Mouse (Mus musculus) midbrain, postnatal 0 days (tissue): Measurements from ENCODE around the gene Naa38. TPM values are rescaled to one million over a fixed set of nuclear protein-coding genes. Genes with fewer than 3 reads are reported as not detected.

ENCODE experiments used
- ATAC-seq: fragments of 200-750 bp; cut with Nextera tagmentation; 2 replicates; pipeline ENCODE4 v1.8.0; 2017; ENCODE audit warnings: moderate number of reproducible peaks, mild to moderate bottlenecking, moderate TSS enrichment, moderate library complexity; ENCODE audit not compliant: low FRiP score
- DNase-seq: peaks from one replicate; pipeline ENCODE4 v3.0.0-alpha.2; 2015; ENCODE audit warnings: low spot score
- H3K27ac ChIP-seq: fragments of 300-500 bp; sonication (generic); 2 replicates; pipeline ENCODE4 v1.5.1; 2014; ENCODE audit warnings: low read depth, mild to moderate bottlenecking, low read length, mixed read lengths
- H3K27me3 ChIP-seq: fragments of 300-500 bp; sonication (generic); 2 replicates; pipeline ENCODE4 v1.6.1; 2014; ENCODE audit warnings: low read length, control low read depth, mixed read lengths; ENCODE audit not compliant: insufficient read depth
- H3K36me3 ChIP-seq: fragments of 300-500 bp; sonication (generic); 2 replicates; pipeline ENCODE4 v1.6.1; 2014; ENCODE audit warnings: low read length, control low read depth, mixed read lengths; ENCODE audit not compliant: insufficient read depth
- H3K4me1 ChIP-seq: fragments of 300-500 bp; sonication (generic); 2 replicates; pipeline ENCODE4 v1.6.1; 2014; ENCODE audit warnings: mild to moderate bottlenecking, control low read depth, antibody characterized with exemption, low read length, mixed read lengths; ENCODE audit not compliant: insufficient read depth
- H3K4me2 ChIP-seq: fragments of 300-500 bp; sonication (generic); 2 replicates; pipeline ENCODE4 v1.6.1; 2014; ENCODE audit warnings: low read depth, mild to moderate bottlenecking, low read length, mixed read lengths; ENCODE audit not compliant: poor library complexity, severe bottlenecking
- H3K4me3 ChIP-seq: fragments of 300-500 bp; sonication (generic); 2 replicates; pipeline ENCODE4 v1.5.1; 2014; ENCODE audit warnings: low read depth, mild to moderate bottlenecking, low read length, moderate library complexity
- H3K9ac ChIP-seq: fragments of 300-500 bp; sonication (generic); replicated peaks from 2 replicates; pipeline ENCODE4 v1.6.1; 2014; ENCODE audit warnings: mild to moderate bottlenecking, low read length, moderate library complexity, mixed read lengths; ENCODE audit not compliant: poor library complexity, severe bottlenecking
- H3K9me3 ChIP-seq: fragments of 300-500 bp; sonication (generic); 2 replicates; pipeline ENCODE4 v1.6.1; 2016; ENCODE audit warnings: low read length, control low read depth
- CTCF ChIP-seq: IDR thresholded peaks from 2 replicates; pipeline ENCODE4 v1.5.1; 2016; ENCODE audit warnings: antibody characterized with exemption, mild to moderate bottlenecking
- WGBS: fragments of 180-500 bp; shearing (Covaris S2); extraction: QIAGEN DNeasy Blood & Tissue Kit; methylation state at CpG from one replicate; pipeline ENCODE4 v1.1.7; 2014; 5-methylcytosine and 5-hydroxymethylcytosine counted together
- polyA plus RNA-seq: library from polyadenylated mRNA; unstranded; fragments of >200 nt; fragmentation: Nextera tagmentation; extraction: Ambion mirVana; gene quantifications from 2 replicates; pipeline ENCODE4 v1.2.1, GENCODE M21; 2015
- total RNA-seq: library from RNA; depleted of rRNA; stranded (reverse); fragments of >200 nt; gene quantifications from 2 replicates; pipeline ENCODE4 v1.2.3, GENCODE M21; 2014

Naa38 gene
- total and polyA plus RNA-seq, 2 experiments from 2014 or later: 95.9 to 120 TPM

- Histone ChIP-seq H3K27ac (no peak overlapping the region), H3K27me3 (no peaks in the 10 kb centered on the region), H3K36me3 (peaks cover 47% of the 10 kb centered on the region), H3K4me2 (no peak overlapping the region), H3K9me3 (no peaks in the 10 kb centered on the region), H3K9ac (no peak overlapping the region), H3K4me3 (no peak overlapping the region), H3K4me1 (no peaks in the 10 kb centered on the region)
- WGBS: 69% methylated on average over 25 of the region's 25 CpGs
- ATAC-seq (no peak), DNase-seq (no peak)
- no peak for TF ChIP-seq CTCF
These were observed 5.0 kb downstream of the Naa38 start for GRCm38 (mm10) chr11:69400083-69400850.

- peak; percentile 98 for DNase-seq
- peaks cover 57% of the 10 kb centered on the region for H3K36me3 ChIP-seq
- peak; percentile 64 for ATAC-seq
- H3K27ac ChIP-seq: no peak overlapping the region
- no peak overlapping the region for H3K4me2 ChIP-seq
- no peaks in the 10 kb centered on the region for H3K4me1 ChIP-seq
- 0 out of 2 replicates have a peak overlapping the region, but pooled peaks have one; percentile 19 for H3K9ac ChIP-seq
- no peaks in the 10 kb centered on the region for H3K9me3 ChIP-seq
- H3K27me3 ChIP-seq: no peaks in the 10 kb centered on the region
- H3K4me3 ChIP-seq: no peak overlapping the region
- WGBS: 19% methylated on average over 22 of the region's 22 CpGs
- TF ChIP-seq CTCF: peak; percentile 94
These were observed 5.9 kb downstream of the Naa38 start for GRCm38 (mm10) chr11:69401210-69401637.

GRCm38 (mm10) chr11:69401987-69402386 lies 6.7 kb downstream of the Naa38 start:
- Histone ChIP-seq H3K36me3 (peaks cover 64% of the 10 kb centered on the region), H3K27ac (no peak overlapping the region), H3K4me1 (no peaks in the 10 kb centered on the region), H3K9me3 (no peaks in the 10 kb centered on the region), H3K4me3 (no peak overlapping the region), H3K27me3 (no peaks in the 10 kb centered on the region), H3K4me2 (no peak overlapping the region), H3K9ac (no peak overlapping the region)
- no peak for ATAC-seq
- WGBS: 85% methylated on average over 12 of the region's 12 CpGs
- DNase-seq: no peak
- TF ChIP-seq CTCF: no peak

- H3K36me3 ChIP-seq: peaks cover 71% of the 10 kb centered on the region
- H3K9me3 ChIP-seq: no peaks in the 10 kb centered on the region
- ATAC-seq (no peak), DNase-seq (no peak)
- no peak overlapping the region for H3K9ac ChIP-seq
- no peak for TF ChIP-seq CTCF
- no peak overlapping the region for H3K27ac ChIP-seq
- WGBS: 92% methylated on average over 38 of the region's 38 CpGs
- no peak overlapping the region for H3K4me3 ChIP-seq
- no peak overlapping the region for H3K4me2 ChIP-seq
- no peaks in the 10 kb centered on the region for H3K27me3 ChIP-seq
- H3K4me1 ChIP-seq: peaks cover 7% of the 10 kb centered on the region
These were observed 8.7 kb downstream of the Naa38 start for GRCm38 (mm10) chr11:69403691-69404594.

GRCm38 (mm10) chr11:69404595-69405396 lies 9.5 kb downstream of the Naa38 start:
- WGBS: 95% methylated on average over 21 of the region's 24 CpGs
- H3K4me1 ChIP-seq: peaks cover 7% of the 10 kb centered on the region
- no peaks in the 10 kb centered on the region for H3K27me3 ChIP-seq
- no peaks in the 10 kb centered on the region for H3K9me3 ChIP-seq
- ATAC-seq: no peak
- no peak overlapping the region for H3K4me2 ChIP-seq
- no peak overlapping the region for H3K27ac ChIP-seq
- H3K4me3 ChIP-seq: no peak overlapping the region
- H3K9ac ChIP-seq: no peak overlapping the region
- DNase-seq: no peak
- peaks cover 66% of the 10 kb centered on the region for H3K36me3 ChIP-seq
- TF ChIP-seq CTCF: no peak
